Mouse (Mus musculus) hindbrain, embryonic 16.5 days (tissue): ENCODE data around the gene Fam50a. TPM values are rescaled to one million over a fixed set of nuclear protein-coding genes. Genes with fewer than 3 reads are reported as not detected.
"Not testable (repeated sequence)": the region's sequence is repeated elsewhere in the genome, so short reads cannot be mapped to it uniquely, and the experiment has no call there.

Experiments
- ATAC-seq: fragments of 200-750 bp; cut with Nextera tagmentation; 2 replicates; pipeline ENCODE4 v1.8.0; 2017; ENCODE audit warnings: moderate TSS enrichment, moderate library complexity
- H3K27ac ChIP-seq: fragments of 300-500 bp; sonication (generic); 2 replicates; pipeline ENCODE4 v1.5.1; 2014; ENCODE audit warnings: low read depth, mild to moderate bottlenecking, control low read depth, low read length, moderate library complexity
- H3K27me3 ChIP-seq: fragments of 300-500 bp; sonication (generic); replicated peaks from 2 replicates; pipeline ENCODE4 v1.6.1; 2014; ENCODE audit warnings: low read length; ENCODE audit not compliant: control insufficient read depth, insufficient read depth
- H3K36me3 ChIP-seq: fragments of 300-500 bp; sonication (generic); 2 replicates; pipeline ENCODE4 v1.6.1; 2014; ENCODE audit warnings: mild to moderate bottlenecking, low read length, moderate library complexity, mixed read lengths; ENCODE audit not compliant: control insufficient read depth, insufficient read depth
- H3K4me1 ChIP-seq: fragments of 300-500 bp; sonication (generic); 2 replicates; pipeline ENCODE4 v1.6.1; 2014; ENCODE audit warnings: low read depth, low read length; ENCODE audit not compliant: control insufficient read depth, insufficient read depth
- H3K4me2 ChIP-seq: fragments of 300-500 bp; sonication (generic); 2 replicates; pipeline ENCODE4 v1.6.1; 2014; ENCODE audit warnings: mild to moderate bottlenecking, low read length, control low read depth, moderate library complexity
- H3K4me3 ChIP-seq: fragments of 300-500 bp; sonication (generic); 2 replicates; pipeline ENCODE4 v1.5.1; 2014; ENCODE audit warnings: mild to moderate bottlenecking, low read length, control low read depth, moderate library complexity
- H3K9ac ChIP-seq: fragments of 300-500 bp; sonication (generic); 2 replicates; pipeline ENCODE4 v1.6.1; 2014; ENCODE audit warnings: low read depth, mild to moderate bottlenecking, control low read depth, low read length, moderate library complexity
- H3K9me3 ChIP-seq: fragments of 300-500 bp; sonication (generic); 2 replicates; pipeline ENCODE4 v1.6.1; 2014; ENCODE audit warnings: mild to moderate bottlenecking, low read length, moderate library complexity; ENCODE audit not compliant: control insufficient read depth
- WGBS: fragments of 180-500 bp; shearing (Covaris S2); extraction: QIAGEN DNeasy Blood & Tissue Kit; methylation state at CpG from one replicate; pipeline ENCODE4 v1.1.7; 2014; 5-methylcytosine and 5-hydroxymethylcytosine counted together
- polyA plus RNA-seq: library from polyadenylated mRNA; unstranded; fragments of >200 nt; fragmentation: Nextera tagmentation; extraction: Ambion mirVana; gene quantifications from 2 replicates; pipeline ENCODE4 v1.2.1, GENCODE M21; 2015

Fam50a gene
- polyA plus RNA-seq, 1 experiment from 2014 or later: 61.5 TPM

- no peaks in the 10 kb centered on the region for H3K9me3 ChIP-seq
- peaks cover 12% of the 10 kb centered on the region; the same call in 1 of the 2 replicates for H3K4me1 ChIP-seq
- H3K9ac ChIP-seq: peak within 1 kb of the TSS; percentile 68
- ATAC-seq: peak; percentile 96
- H3K36me3 ChIP-seq: no peaks in the 10 kb centered on the region
- H3K4me2 ChIP-seq: peak within 1 kb of the TSS; percentile 75
- no peaks in the 10 kb centered on the region for H3K27me3 ChIP-seq
- H3K27ac ChIP-seq: peak within 1 kb of the TSS; percentile 85
- H3K4me3 ChIP-seq: peak within 1 kb of the TSS; percentile 55
- WGBS: 15% methylated on average over 27 of the region's 30 CpGs
These were observed 15.9 kb downstream of the Fam50a start, which contains the start of gene Plxna3 for GRCm38 (mm10) chrX:74328725-74329161. Gene Plxna3, plus strand, starts transcription at chrX:74329066.

- 17% methylated on average over 9 of the region's 10 CpGs for WGBS
- peaks cover 12% of the 10 kb centered on the region; the same call in 1 of the 2 replicates for H3K4me1 ChIP-seq
- peak overlapping the region; percentile 68 for H3K9ac ChIP-seq
- no peaks in the 10 kb centered on the region for H3K27me3 ChIP-seq
- peak overlapping the region; percentile 85 for H3K27ac ChIP-seq
- H3K4me3 ChIP-seq: peak overlapping the region; percentile 55
- H3K4me2 ChIP-seq: peak overlapping the region; percentile 75
- H3K36me3 ChIP-seq: no peaks in the 10 kb centered on the region
- ATAC-seq: peak; percentile 51
- H3K9me3 ChIP-seq: no peaks in the 10 kb centered on the region
These were observed 16.4 kb downstream of the Fam50a start for GRCm38 (mm10) chrX:74329215-74329671.

- H3K27me3 ChIP-seq: no peaks in the 10 kb centered on the region
- peaks cover 12% of the 10 kb centered on the region; the same call in 1 of the 2 replicates for H3K4me1 ChIP-seq
- H3K4me2 ChIP-seq: peak overlapping the region; percentile 75
- ATAC-seq: no peak
- WGBS: 19% methylated on average over 2 of the region's 2 CpGs
- 0 out of 2 replicates have a peak, but pooled peaks cover 2% of the 10 kb centered on the region for H3K36me3 ChIP-seq
- peak overlapping the region; percentile 55 for H3K4me3 ChIP-seq
- H3K27ac ChIP-seq: peak overlapping the region; percentile 54
- H3K9ac ChIP-seq: peak overlapping the region; percentile 68
- no peaks in the 10 kb centered on the region for H3K9me3 ChIP-seq
These were observed 17.5 kb downstream of the Fam50a start for GRCm38 (mm10) chrX:74330166-74330930.

GRCm38 (mm10) chrX:74352645-74353466 is 40.0 kb downstream of the Fam50a start:
- ATAC-seq: peak; percentile 52
- Histone ChIP-seq H3K27me3 (no peaks in the 10 kb centered on the region), H3K4me3 (peak overlapping the region; percentile 43), H3K9ac (peak overlapping the region; percentile 61), H3K4me1 (no peaks in the 10 kb centered on the region), H3K27ac (peak overlapping the region; percentile 75), H3K9me3 (no peaks in the 10 kb centered on the region), H3K4me2 (peak overlapping the region; percentile 53), H3K36me3 (no peaks in the 10 kb centered on the region)
- WGBS: 25% methylated on average over 13 of the region's 13 CpGs

- peak within 1 kb of the TSS; percentile 61 for H3K9ac ChIP-seq
- no peaks in the 10 kb centered on the region for H3K27me3 ChIP-seq
- no peaks in the 10 kb centered on the region for H3K9me3 ChIP-seq
- H3K27ac ChIP-seq: peak within 1 kb of the TSS; percentile 75
- no peaks in the 10 kb centered on the region for H3K36me3 ChIP-seq
- no peaks in the 10 kb centered on the region for H3K4me1 ChIP-seq
- peak; percentile 93 for ATAC-seq
- H3K4me3 ChIP-seq: peak within 1 kb of the TSS; percentile 43
- peak within 1 kb of the TSS; percentile 53 for H3K4me2 ChIP-seq
- 12% methylated on average over 14 of the region's 22 CpGs for WGBS
These were observed 40.6 kb downstream of the Fam50a start, which contains the start of gene Lage3 for GRCm38 (mm10) chrX:74353467-74353770. Gene Lage3, minus strand, starts transcription at chrX:74353618.

GRCm38 (mm10) chrX:74357069-74357468 is 44.2 kb downstream of the Fam50a start:
- ATAC-seq, H3K4me1 ChIP-seq, H3K9ac ChIP-seq, H3K4me3 ChIP-seq, H3K9me3 ChIP-seq, H3K4me2 ChIP-seq, H3K27ac ChIP-seq, H3K36me3 ChIP-seq, H3K27me3 ChIP-seq: not testable (repeated sequence)
- 93% methylated on average over 3 of the region's 3 CpGs for WGBS

GRCm38 (mm10) chrX:74359171-74359570 is 46.3 kb downstream of the Fam50a start:
- 59% methylated on average over 11 of the region's 11 CpGs for WGBS
- ATAC-seq: no peak
- Histone ChIP-seq H3K9me3 (no peaks in the 10 kb centered on the region), H3K4me2 (no peak overlapping the region), H3K27me3 (no peaks in the 10 kb centered on the region), H3K4me3 (no peak overlapping the region), H3K4me1 (no peaks in the 10 kb centered on the region), H3K27ac (no peak overlapping the region), H3K36me3 (no peaks in the 10 kb centered on the region), H3K9ac (no peak overlapping the region)

- peak overlapping the region; percentile 80 for H3K27ac ChIP-seq
- H3K4me1 ChIP-seq: peaks cover 8% of the 10 kb centered on the region
- peak overlapping the region; percentile 70 for H3K4me2 ChIP-seq
- H3K9ac ChIP-seq: peak overlapping the region; percentile 81
- H3K27me3 ChIP-seq: no peaks in the 10 kb centered on the region
- ATAC-seq: 0 out of 2 replicates have a peak, but pooled peaks have one; percentile 12
- 66% methylated on average over 10 of the region's 10 CpGs for WGBS
- H3K9me3 ChIP-seq: no peaks in the 10 kb centered on the region
- peak overlapping the region; percentile 61 for H3K4me3 ChIP-seq
- peaks cover 2% of the 10 kb centered on the region; the same call in 1 of the 2 replicates for H3K36me3 ChIP-seq
These were observed 54.7 kb downstream of the Fam50a start for GRCm38 (mm10) chrX:74367512-74367911.
